Mouse (Mus musculus) hindbrain, embryonic 14.5 days (tissue): ENCODE data around the gene Fam189a1. TPM values are rescaled to one million over a fixed set of nuclear protein-coding genes. Genes with fewer than 3 reads are reported as not detected.

Experiments used
- ATAC-seq: fragments of 200-750 bp; cut with Nextera tagmentation; 2 replicates; pipeline ENCODE4 v1.8.0; 2017; ENCODE audit warnings: moderate number of reproducible peaks, mild to moderate bottlenecking, moderate TSS enrichment, moderate library complexity; ENCODE audit not compliant: low FRiP score
- DNase-seq: peaks from one replicate; pipeline ENCODE4 v3.0.0-alpha.2; 2015; ENCODE audit warnings: low spot score
- H3K27ac ChIP-seq: fragments of 300-500 bp; sonication (generic); 2 replicates; pipeline ENCODE4 v1.5.1; 2014; ENCODE audit warnings: mild to moderate bottlenecking, moderate library complexity
- H3K27me3 ChIP-seq: fragments of 300-500 bp; sonication (generic); 2 replicates; pipeline ENCODE4 v1.6.1; 2014; ENCODE audit warnings: mild to moderate bottlenecking, low read length, mixed read lengths; ENCODE audit not compliant: control insufficient read depth, insufficient read depth
- H3K36me3 ChIP-seq: fragments of 300-500 bp; sonication (generic); replicated peaks from 2 replicates; pipeline ENCODE4 v1.6.1; 2014; ENCODE audit not compliant: control insufficient read depth, insufficient read depth
- H3K4me1 ChIP-seq: fragments of 300-500 bp; sonication (generic); replicated peaks from 2 replicates; pipeline ENCODE4 v1.6.1; 2014; ENCODE audit warnings: antibody characterized with exemption, low read length, mixed read lengths; ENCODE audit not compliant: control insufficient read depth, insufficient read depth
- H3K4me2 ChIP-seq: fragments of 300-500 bp; sonication (generic); replicated peaks from 2 replicates; pipeline ENCODE4 v1.6.1; 2014; ENCODE audit warnings: mild to moderate bottlenecking, moderate library complexity
- H3K4me3 ChIP-seq: fragments of 300-500 bp; sonication (generic); replicated peaks from 2 replicates; pipeline ENCODE4 v1.5.1; 2014; ENCODE audit warnings: mild to moderate bottlenecking, low read length
- H3K9ac ChIP-seq: fragments of 300-500 bp; sonication (generic); 2 replicates; pipeline ENCODE4 v1.6.1; 2014
- H3K9me3 ChIP-seq: fragments of 300-500 bp; sonication (generic); 2 replicates; pipeline ENCODE4 v1.6.1; 2016; ENCODE audit warnings: low read length; ENCODE audit not compliant: control insufficient read depth
- WGBS: fragments of 180-500 bp; shearing (Covaris S2); extraction: QIAGEN DNeasy Blood & Tissue Kit; methylation state at CpG from one replicate; pipeline ENCODE4 v1.1.7; 2014; 5-methylcytosine and 5-hydroxymethylcytosine counted together
- polyA plus RNA-seq: library from polyadenylated mRNA; unstranded; fragments of >200 nt; fragmentation: Nextera tagmentation; extraction: Ambion mirVana; gene quantifications from 2 replicates; pipeline ENCODE4 v1.2.1, GENCODE M21; 2014

Fam189a1 gene
- polyA plus RNA-seq, 1 experiment from 2014 or later: 15.8 TPM

GRCm38 (mm10) chr7:65091486-65091885 lies 64.9 kb downstream of the Fam189a1 start:
- H3K9me3 ChIP-seq: no peaks in the 10 kb centered on the region
- no peak overlapping the region for H3K4me2 ChIP-seq
- ATAC-seq: no peak
- H3K36me3 ChIP-seq: no peaks in the 10 kb centered on the region
- no peaks in the 10 kb centered on the region for H3K27me3 ChIP-seq
- no peak overlapping the region for H3K9ac ChIP-seq
- DNase-seq: no peak
- no peaks in the 10 kb centered on the region for H3K4me1 ChIP-seq
- WGBS: 81% methylated on average over 4 of the region's 4 CpGs
- no peak overlapping the region for H3K4me3 ChIP-seq
- no peak overlapping the region for H3K27ac ChIP-seq

GRCm38 (mm10) chr7:65085972-65086371 lies 70.4 kb downstream of the Fam189a1 start:
- Histone ChIP-seq H3K36me3 (no peaks in the 10 kb centered on the region), H3K9ac (no peak overlapping the region), H3K4me1 (0 out of 2 replicates have a peak, but pooled peaks cover 10% of the 10 kb centered on the region), H3K4me3 (no peak overlapping the region), H3K9me3 (no peaks in the 10 kb centered on the region), H3K27ac (no peak overlapping the region), H3K27me3 (no peaks in the 10 kb centered on the region), H3K4me2 (no peak overlapping the region)
- 79% methylated on average over 6 of the region's 6 CpGs for WGBS
- DNase-seq: no peak
- no peak for ATAC-seq

- no peak for DNase-seq
- no peak overlapping the region for H3K27ac ChIP-seq
- WGBS: 25% methylated on average over 3 of the region's 3 CpGs
- no peaks in the 10 kb centered on the region for H3K36me3 ChIP-seq
- no peak overlapping the region for H3K9ac ChIP-seq
- no peaks in the 10 kb centered on the region for H3K27me3 ChIP-seq
- 0 out of 2 replicates have a peak, but pooled peaks cover 10% of the 10 kb centered on the region for H3K4me1 ChIP-seq
- H3K4me2 ChIP-seq: no peak overlapping the region
- ATAC-seq: no peak
- no peaks in the 10 kb centered on the region for H3K9me3 ChIP-seq
- H3K4me3 ChIP-seq: no peak overlapping the region
Observed at GRCm38 (mm10) chr7:65082778-65083091, 73.6 kb downstream of the Fam189a1 start.

- H3K9me3 ChIP-seq: no peaks in the 10 kb centered on the region
- no peak overlapping the region for H3K9ac ChIP-seq
- 0 out of 2 replicates have a peak, but pooled peaks cover 10% of the 10 kb centered on the region for H3K4me1 ChIP-seq
- H3K27me3 ChIP-seq: no peaks in the 10 kb centered on the region
- no peak overlapping the region for H3K4me3 ChIP-seq
- H3K36me3 ChIP-seq: no peaks in the 10 kb centered on the region
- H3K27ac ChIP-seq: no peak overlapping the region
- DNase-seq (no peak), ATAC-seq (no peak)
- H3K4me2 ChIP-seq: no peak overlapping the region
- WGBS: 29% methylated on average over 6 of the region's 6 CpGs
Observed at GRCm38 (mm10) chr7:65081979-65082777, 74.2 kb downstream of the Fam189a1 start.

GRCm38 (mm10) chr7:65076134-65076533 lies 80.2 kb downstream of the Fam189a1 start:
- Histone ChIP-seq H3K4me3 (no peak overlapping the region), H3K9me3 (no peaks in the 10 kb centered on the region), H3K9ac (no peak overlapping the region), H3K27ac (no peak overlapping the region), H3K4me2 (no peak overlapping the region), H3K36me3 (no peaks in the 10 kb centered on the region), H3K27me3 (no peaks in the 10 kb centered on the region), H3K4me1 (0 out of 2 replicates have a peak, but pooled peaks cover 3% of the 10 kb centered on the region)
- WGBS: 83% methylated on average over 4 of the region's 4 CpGs
- no peak for ATAC-seq
- DNase-seq: no peak

GRCm38 (mm10) chr7:65074194-65074593 lies 82.2 kb downstream of the Fam189a1 start:
- DNase-seq (no peak), ATAC-seq (no peak)
- no peak overlapping the region for H3K4me2 ChIP-seq
- no peaks in the 10 kb centered on the region for H3K36me3 ChIP-seq
- H3K9me3 ChIP-seq: no peaks in the 10 kb centered on the region
- WGBS: 49% methylated on average over 9 of the region's 9 CpGs
- no peak overlapping the region for H3K27ac ChIP-seq
- H3K9ac ChIP-seq: no peak overlapping the region
- H3K4me3 ChIP-seq: no peak overlapping the region
- 0 out of 2 replicates have a peak, but pooled peaks cover 3% of the 10 kb centered on the region for H3K4me1 ChIP-seq
- no peaks in the 10 kb centered on the region for H3K27me3 ChIP-seq

- Histone ChIP-seq H3K27ac (no peak overlapping the region), H3K4me2 (no peak overlapping the region), H3K9me3 (no peaks in the 10 kb centered on the region), H3K9ac (no peak overlapping the region), H3K27me3 (no peaks in the 10 kb centered on the region), H3K4me3 (no peak overlapping the region), H3K36me3 (no peaks in the 10 kb centered on the region), H3K4me1 (0 out of 2 replicates have a peak, but pooled peaks cover 3% of the 10 kb centered on the region)
- 28% methylated on average over 6 of the region's 6 CpGs for whole genome bisulfite sequencing
- DNase-seq (no peak), ATAC-seq (peak; percentile 41)
Observed at GRCm38 (mm10) chr7:65073555-65073954, 82.8 kb downstream of the Fam189a1 start.

GRCm38 (mm10) chr7:65066211-65066610 lies 90.2 kb downstream of the Fam189a1 start:
- Histone ChIP-seq H3K9ac (no peak overlapping the region), H3K4me1 (no peaks in the 10 kb centered on the region; the same call in 1 of the 2 replicates), H3K4me2 (no peak overlapping the region), H3K27ac (no peak overlapping the region), H3K27me3 (no peaks in the 10 kb centered on the region), H3K36me3 (no peaks in the 10 kb centered on the region), H3K4me3 (no peak overlapping the region), H3K9me3 (no peaks in the 10 kb centered on the region)
- DNase-seq (no peak), ATAC-seq (no peak)
- 84% methylated on average over 7 of the region's 7 CpGs for WGBS

GRCm38 (mm10) chr7:65065457-65065856 lies 90.9 kb downstream of the Fam189a1 start:
- 80% methylated on average over 7 of the region's 7 CpGs for WGBS
- Histone ChIP-seq H3K4me2 (no peak overlapping the region), H3K4me1 (no peaks in the 10 kb centered on the region; the same call in 1 of the 2 replicates), H3K36me3 (no peaks in the 10 kb centered on the region), H3K9me3 (no peaks in the 10 kb centered on the region), H3K9ac (no peak overlapping the region), H3K27me3 (no peaks in the 10 kb centered on the region), H3K4me3 (no peak overlapping the region), H3K27ac (no peak overlapping the region)
- ATAC-seq (no peak), DNase-seq (no peak)
